Mouse (Mus musculus): ENCODE measurements around the gene Fam189b.

- TF ChIP-seq GATA1 (IDR thresholded peaks at IDR 0.05; ENCODE audit: low read length) (no peak), TAL1 (IDR thresholded peaks at IDR 0.05; ENCODE audit: low read length) (no peak)
Measured at GRCm38 (mm10) chr3:89145566-89145965, 37.4 kb upstream of the Fam189b start.

All from erythroblast, embryonic 14.5 days (primary cell).